ENCODE assay signal across 9 mouse cellular contexts in the genomic region with DNA sequence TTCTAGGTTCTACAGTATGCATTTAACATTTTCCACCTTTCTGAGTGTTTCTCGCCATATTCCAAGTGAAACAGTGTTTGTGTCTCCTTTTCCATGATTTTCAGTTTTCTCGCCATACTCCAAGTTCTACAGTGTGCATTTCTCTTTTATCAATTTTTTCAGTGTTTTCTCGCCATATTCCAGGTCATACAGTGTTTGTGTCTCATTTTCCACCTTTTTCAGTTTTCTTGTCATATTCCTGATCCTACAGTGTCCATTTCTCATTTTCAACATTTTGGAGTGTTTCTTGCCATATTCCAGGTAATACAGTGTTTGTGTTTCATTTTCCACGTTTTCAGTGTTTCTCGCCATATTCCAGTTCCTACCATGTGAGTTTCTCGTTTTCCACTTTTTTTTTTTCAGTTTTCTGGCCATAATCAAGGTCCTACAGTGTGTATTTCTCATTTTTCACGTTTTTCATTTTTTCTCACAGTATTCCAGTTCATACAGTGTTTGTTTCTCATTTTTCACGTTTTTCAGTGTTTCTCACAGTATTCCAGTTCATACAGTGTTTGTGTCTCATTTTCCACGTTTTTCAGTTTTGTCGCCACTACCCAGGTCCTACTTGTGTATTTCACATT.
DNase-seq lines count a peak whose midpoint lies in the region; ATAC-seq and TF ChIP-seq lines count a peak whose summit lies in the region.
"Had no signal": no experiment of that assay in that cellular context is flagged by ENCODE, and none has a peak within 500 bp of the region (broad histone marks: within the 10 kb centered on the region; RNA-seq: fewer than 3 reads in every experiment).

No protein-coding gene starts in this region.

- 0 out of 2 replicates have a peak, but pooled peaks have one; percentile 17 for ATAC-seq in cerebellum, adult (ENCODE audit: insufficient number of reproducible peaks, low FRiP score, low TSS enrichment)
- peak; percentile 54; the same call in 1 of the 2 replicates for ATAC-seq in hindbrain, embryonic 11.5 days (ENCODE audit: low FRiP score)
- no peak for ATAC-seq in hindbrain, embryonic 16.5 days
- peak; percentile 52 for ATAC-seq in midbrain, embryonic 11.5 days (ENCODE audit: low FRiP score)
- ATAC-seq in midbrain, embryonic 15.5 days (replicated peaks), result no peak
- 0 out of 2 replicates have a peak, but pooled peaks have one; percentile 14 for ATAC-seq in liver, embryonic 14.5 days (ENCODE audit: insufficient read depth)

- 71% methylated on average over 10 of the region's 10 CpGs for WGBS in hindbrain, embryonic 11.5 days
- WGBS in hindbrain, embryonic 16.5 days, result 74% methylated on average over 10 of the region's 10 CpGs
- 71% methylated on average over 10 of the region's 10 CpGs for WGBS in midbrain, embryonic 11.5 days
- 68% methylated on average over 10 of the region's 10 CpGs for WGBS in midbrain, embryonic 15.5 days
- 55% methylated on average over 10 of the region's 10 CpGs for WGBS in liver, embryonic 14.5 days (ENCODE audit: insufficient replicate concordance)

- H3K4me2 ChIP-seq in hindbrain, embryonic 11.5 days (replicated peaks; ENCODE audit: low read depth, low read length), result no peak overlapping the region
- H3K4me2 ChIP-seq in hindbrain, embryonic 16.5 days (ENCODE audit: low read length), result no peak overlapping the region
- no peak overlapping the region for H3K4me2 ChIP-seq in midbrain, embryonic 11.5 days
- H3K4me2 ChIP-seq in midbrain, embryonic 15.5 days, result no peak overlapping the region
- no peak overlapping the region for H3K4me2 ChIP-seq in liver, embryonic 14.5 days (ENCODE audit: low read depth)
- H3K4me2 ChIP-seq: lung, embryonic 15.5 days had no signal

- no peaks in the 10 kb centered on the region for H3K36me3 ChIP-seq in hindbrain, embryonic 11.5 days (ENCODE audit: control insufficient read depth, insufficient read depth, low read length)
- H3K36me3 ChIP-seq in hindbrain, embryonic 16.5 days (ENCODE audit: control insufficient read depth, insufficient read depth, low read length), result no peaks in the 10 kb centered on the region
- H3K36me3 ChIP-seq in midbrain, embryonic 11.5 days (ENCODE audit: control insufficient read depth, insufficient read depth, low read length), result no peaks in the 10 kb centered on the region
- no peaks in the 10 kb centered on the region for H3K36me3 ChIP-seq in midbrain, embryonic 15.5 days (replicated peaks)
- peaks cover 4% of the 10 kb centered on the region for H3K36me3 ChIP-seq in liver, embryonic 14.5 days (replicated peaks; ENCODE audit: control insufficient read depth, insufficient read depth, low read depth)
- H3K36me3 ChIP-seq: lung, embryonic 15.5 days had no signal

- H3K4me1 ChIP-seq in hindbrain, embryonic 11.5 days (replicated peaks; ENCODE audit: control insufficient read depth, insufficient read depth, low read length), result no peaks in the 10 kb centered on the region
- no peaks in the 10 kb centered on the region for H3K4me1 ChIP-seq in hindbrain, embryonic 16.5 days (ENCODE audit: control insufficient read depth, insufficient read depth, low read depth, low read length)
- H3K4me1 ChIP-seq in midbrain, embryonic 11.5 days (ENCODE audit: control insufficient read depth, insufficient read depth, low read length), result no peaks in the 10 kb centered on the region
- no peaks in the 10 kb centered on the region for H3K4me1 ChIP-seq in midbrain, embryonic 15.5 days
- no peaks in the 10 kb centered on the region for H3K4me1 ChIP-seq in liver, embryonic 14.5 days (replicated peaks; ENCODE audit: control insufficient read depth in 2 of 2, insufficient read depth in 2 of 2, low read length in 1 of 2)
- H3K4me1 ChIP-seq: lung, embryonic 15.5 days had no signal

- peaks cover 25% of the 10 kb centered on the region for H3K9me3 ChIP-seq in hindbrain, embryonic 11.5 days (ENCODE audit: control insufficient read depth, low read length)
- H3K9me3 ChIP-seq in hindbrain, embryonic 16.5 days (ENCODE audit: control insufficient read depth, low read length), result peaks cover 36% of the 10 kb centered on the region
- peaks cover 36% of the 10 kb centered on the region for H3K9me3 ChIP-seq in midbrain, embryonic 11.5 days (ENCODE audit: control insufficient read depth, low read length)
- H3K9me3 ChIP-seq in midbrain, embryonic 15.5 days, result peaks cover 45% of the 10 kb centered on the region
- peaks cover 35% of the 10 kb centered on the region for H3K9me3 ChIP-seq in liver, embryonic 14.5 days (ENCODE audit: control insufficient read depth, low read length)

- no peak for TF ChIP-seq EP300 in liver, embryonic 14.5 days (IDR thresholded peaks at IDR 0.05; ENCODE audit: low read depth)

- TF ChIP-seq CTCF in liver, embryonic 14.5 days (IDR thresholded peaks at IDR 0.05; ENCODE audit: low read depth), result no peak

- H3K9ac ChIP-seq in hindbrain, embryonic 11.5 days (ENCODE audit: low read depth, low read length), result no peak overlapping the region
- H3K9ac ChIP-seq in hindbrain, embryonic 16.5 days (ENCODE audit: low read depth, low read length), result no peak overlapping the region
- H3K9ac ChIP-seq in midbrain, embryonic 11.5 days (ENCODE audit: low read length), result no peak overlapping the region
- H3K9ac ChIP-seq in midbrain, embryonic 15.5 days, result no peak overlapping the region
- H3K9ac ChIP-seq in liver, embryonic 14.5 days (replicated peaks), result no peak overlapping the region
- H3K9ac ChIP-seq: lung, embryonic 15.5 days had no signal

- no peak overlapping the region for H3K27ac ChIP-seq in hindbrain, embryonic 11.5 days (ENCODE audit: low read depth, low read length)
- H3K27ac ChIP-seq in hindbrain, embryonic 16.5 days (ENCODE audit: low read depth, low read length), result no peak overlapping the region
- no peak overlapping the region for H3K27ac ChIP-seq in midbrain, embryonic 11.5 days (ENCODE audit: low read depth, low read length)
- H3K27ac ChIP-seq in midbrain, embryonic 15.5 days, result no peak overlapping the region
- H3K27ac ChIP-seq in liver, embryonic 14.5 days, result no peak overlapping the region; the same call in 1 of the 2 replicates
- H3K27ac ChIP-seq: lung, embryonic 15.5 days had no signal

- H3K4me3 ChIP-seq in hindbrain, embryonic 11.5 days (ENCODE audit: low read depth, low read length), result no peak overlapping the region
- no peak overlapping the region for H3K4me3 ChIP-seq in hindbrain, embryonic 16.5 days (ENCODE audit: low read length)
- no peak overlapping the region for H3K4me3 ChIP-seq in midbrain, embryonic 11.5 days (ENCODE audit: low read depth, low read length)
- no peak overlapping the region for H3K4me3 ChIP-seq in midbrain, embryonic 15.5 days
- no peak overlapping the region for H3K4me3 ChIP-seq in liver, embryonic 14.5 days (ENCODE audit: insufficient read depth in 1 of 2, low read depth in 2 of 2, low read length in 2 of 2)
- H3K4me3 ChIP-seq: lung, embryonic 15.5 days had no signal

- DNase-seq in cerebellum, adult 9-11 months, result no peak
- DNase-seq in hindbrain, embryonic 11.5 days (ENCODE audit: low spot score), result peak; percentile 42
- DNase-seq in midbrain, embryonic 11.5 days (ENCODE audit: low spot score, missing footprints), result peak; percentile 89
- no peak for DNase-seq in liver, embryonic 14.5 days (ENCODE audit: low read depth in 3 of 3, low spot score in 3 of 3)
- DNase-seq in ovary, postnatal 14 days (ENCODE audit: low spot score), result no peak

- H3K27me3 ChIP-seq in hindbrain, embryonic 11.5 days (ENCODE audit: control insufficient read depth, insufficient read depth, low read length), result no peaks in the 10 kb centered on the region
- H3K27me3 ChIP-seq in hindbrain, embryonic 16.5 days (replicated peaks; ENCODE audit: control insufficient read depth, insufficient read depth, low read length), result no peaks in the 10 kb centered on the region
- no peaks in the 10 kb centered on the region for H3K27me3 ChIP-seq in midbrain, embryonic 11.5 days (ENCODE audit: control insufficient read depth, insufficient read depth, low read length)
- no peaks in the 10 kb centered on the region for H3K27me3 ChIP-seq in midbrain, embryonic 15.5 days (replicated peaks)
- H3K27me3 ChIP-seq in liver, embryonic 14.5 days (ENCODE audit: control insufficient read depth, insufficient read depth, low read length), result no peaks in the 10 kb centered on the region; the same call in 1 of the 2 replicates
- H3K27me3 ChIP-seq: lung, embryonic 15.5 days had no signal

Comparison
In these comparisons a context has a peak if more than half of its experiments do, and no peak if none do; other contexts are left out.
1. ATAC-seq: peak in cerebellum, adult (single experiment), hindbrain, embryonic 11.5 days (single experiment), midbrain, embryonic 11.5 days (single experiment) and liver, embryonic 14.5 days (single experiment); none in hindbrain, embryonic 16.5 days (single experiment) and midbrain, embryonic 15.5 days (single experiment).
2. DNase-seq: peak in hindbrain, embryonic 11.5 days (single experiment) and midbrain, embryonic 11.5 days (single experiment); none in cerebellum, adult 9-11 months (single experiment), liver, embryonic 14.5 days (0 of 3) and ovary, postnatal 14 days (single experiment).